Mouse (Mus musculus) left cerebral cortex, adult 8-10 months (tissue): ENCODE results near the gene Qrich2. TPM values are rescaled to one million over a fixed set of nuclear protein-coding genes. Genes with fewer than 3 reads are reported as not detected.
"Not testable (repeated sequence)": the region's sequence is repeated elsewhere in the genome, so short reads cannot be mapped to it uniquely, and the experiment has no call there.

ENCODE experiments used
- DNase-seq, 2 experiments: peaks; one replicate each; pipeline ENCODE4 v3.0.0; 2022; ENCODE audit warnings: low spot score in 2 of 2
- total RNA-seq, 4 experiments: library from RNA; stranded (reverse); gene quantifications; 2 replicates each; pipeline ENCODE4 v1.2.4; 2022

The Qrich2 gene
- total RNA-seq, 4 experiments from 2014 or later, result not detected

- no peak for DNase-seq
Measured at GRCm38 (mm10) chr11:116412028-116412827, 53.8 kb downstream of the Qrich2 start.

- no peak for DNase-seq
Measured at GRCm38 (mm10) chr11:116411582-116411981, 54.5 kb downstream of the Qrich2 start.

GRCm38 (mm10) chr11:116410415-116410814 lies 55.6 kb downstream of the Qrich2 start:
- not testable (repeated sequence) for DNase-seq

- DNase-seq, result no peak
Measured at GRCm38 (mm10) chr11:116409008-116409407, 57.0 kb downstream of the Qrich2 start.

GRCm38 (mm10) chr11:116406231-116406728 lies 59.8 kb downstream of the Qrich2 start:
- DNase-seq, result no peak

- no peak for DNase-seq
Measured at GRCm38 (mm10) chr11:116405601-116406000, 60.4 kb downstream of the Qrich2 start.

- DNase-seq, result no peak
Measured at GRCm38 (mm10) chr11:116400560-116400959, 65.5 kb downstream of the Qrich2 start.

- DNase-seq, result no peak
Measured at GRCm38 (mm10) chr11:116398348-116398677, 67.7 kb downstream of the Qrich2 start.

- no peak for DNase-seq
Measured at GRCm38 (mm10) chr11:116397517-116398347, 68.3 kb downstream of the Qrich2 start.

GRCm38 (mm10) chr11:116396934-116397330 lies 69.1 kb downstream of the Qrich2 start:
- no peak for DNase-seq

- DNase-seq, result no peak
Measured at GRCm38 (mm10) chr11:116396276-116396933, 69.6 kb downstream of the Qrich2 start.

GRCm38 (mm10) chr11:116394769-116395168 lies 71.3 kb downstream of the Qrich2 start:
- no peak for DNase-seq

Other genes starting within 250 kb of the Qrich2 start
- gene Evpl, start 228.2 kb downstream of the Qrich2 start, total RNA-seq, result 1 to 10 TPM; 2.1 to 2.8 (median 2.5) TPM
- gene Srp68, start 192.0 kb downstream of the Qrich2 start, total RNA-seq, result 10 to 100 TPM; 66.5 to 72.8 (median 70.5) TPM
- not detected for gene Galr2, start 185.3 kb downstream of the Qrich2 start, total RNA-seq
- 100 to 1,000 TPM in 3 of 4 experiments, 10 to 100 TPM in 1; 99.6 to 115 (median 106) TPM for gene Exoc7, start 159.0 kb downstream of the Qrich2 start, total RNA-seq
- 1 to 10 TPM; 4.4 to 8.6 (median 4.7) TPM for gene Foxj1, start 130.8 kb downstream of the Qrich2 start, total RNA-seq
- gene Rnf157, start 53.2 kb downstream of the Qrich2 start, total RNA-seq, result 100 to 1,000 TPM; 242 to 283 (median 258) TPM
- 10 to 100 TPM; 22.7 to 25.8 (median 25.1) TPM for gene Ubald2, start 32.1 kb downstream of the Qrich2 start, total RNA-seq
- 10 to 100 TPM; 67.8 to 78.4 (median 74.9) TPM for gene Prpsap1, start 28.0 kb upstream of the Qrich2 start, total RNA-seq
- gene Sphk1, start 64.7 kb upstream of the Qrich2 start, total RNA-seq, result 1 to 10 TPM; 5.6 to 7.2 (median 6.3) TPM
- gene Ube2o, start 115.2 kb upstream of the Qrich2 start, total RNA-seq, result 100 to 1,000 TPM; 115 to 119 (median 117) TPM
- gene Aanat, start 120.2 kb upstream of the Qrich2 start, total RNA-seq, result 1 to 10 TPM in 1 of 4 experiments, under 1 TPM in 3; 0.57 to 3.2 (median 0.84) TPM
- 1 to 10 TPM; 1.1 to 1.6 (median 1.3) TPM for gene Rhbdf2, start 160.8 kb upstream of the Qrich2 start, total RNA-seq
- gene Prcd, start 187.3 kb upstream of the Qrich2 start, total RNA-seq, result 1 to 10 TPM; 5.0 to 7.0 (median 5.5) TPM
- 10 to 100 TPM; 55.8 to 62.7 (median 58.2) TPM for gene Cygb, start 188.1 kb upstream of the Qrich2 start, total RNA-seq